Mouse (Mus musculus) CD4-positive, CD25-positive, alpha-beta regulatory T cell, adult 2 months (primary cell): Measurements from ENCODE around the gene Vmn1r235.
"Not testable (repeated sequence)": the region's sequence is repeated elsewhere in the genome, so short reads cannot be mapped to it uniquely, and the experiment has no call there.

Source experiments
- DNase-seq: peaks from one replicate; pipeline ENCODE4 v3.0.0-alpha.2; 2012; ENCODE audit warnings: low read depth, low spot score

The Vmn1r235 gene

DNA sequence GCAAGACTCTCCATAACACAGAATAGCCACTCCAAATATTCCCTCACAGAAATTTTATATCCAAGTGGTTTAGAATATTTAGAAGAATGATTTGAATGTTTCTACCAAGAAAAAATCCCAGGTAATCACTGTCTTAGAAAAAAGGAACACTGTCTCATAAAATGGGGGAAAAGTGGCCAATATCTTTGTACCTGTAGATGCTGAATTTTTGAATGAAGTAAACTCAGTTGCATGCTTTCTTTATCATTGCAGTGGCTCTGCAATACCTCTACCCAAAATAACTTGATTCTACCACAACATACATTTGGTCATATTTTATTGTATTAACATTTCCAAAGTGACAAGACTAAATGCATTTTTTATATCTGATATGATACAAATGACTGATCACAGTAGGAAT, at the start of gene Vmn1r235:
Gene Vmn1r235 (plus strand): TSS at position 301 of the 400 bp plus-strand sequence.
- no peak for DNase-seq

DNA sequence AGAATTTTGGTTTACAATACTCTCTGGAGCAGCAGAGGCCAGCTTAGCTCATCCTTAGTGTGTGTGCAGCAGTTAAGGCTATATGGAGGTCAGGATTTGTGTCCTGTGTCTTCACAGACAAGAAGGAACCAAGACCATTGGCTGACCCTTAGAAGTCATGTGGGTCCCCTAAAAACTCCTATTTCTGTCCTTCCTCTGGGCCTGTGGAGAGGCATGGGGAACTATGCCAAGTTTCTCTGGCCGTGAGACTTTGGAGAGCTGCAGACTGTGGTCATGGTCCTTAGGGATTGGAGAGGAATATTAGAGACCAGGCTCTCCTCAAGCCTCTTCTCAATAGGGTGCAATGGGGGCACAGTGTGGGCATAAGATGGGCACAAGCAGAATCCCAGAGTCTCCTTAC, 45.1 kb upstream of the Vmn1r235 start:
- not testable (repeated sequence) for DNase-seq

DNA sequence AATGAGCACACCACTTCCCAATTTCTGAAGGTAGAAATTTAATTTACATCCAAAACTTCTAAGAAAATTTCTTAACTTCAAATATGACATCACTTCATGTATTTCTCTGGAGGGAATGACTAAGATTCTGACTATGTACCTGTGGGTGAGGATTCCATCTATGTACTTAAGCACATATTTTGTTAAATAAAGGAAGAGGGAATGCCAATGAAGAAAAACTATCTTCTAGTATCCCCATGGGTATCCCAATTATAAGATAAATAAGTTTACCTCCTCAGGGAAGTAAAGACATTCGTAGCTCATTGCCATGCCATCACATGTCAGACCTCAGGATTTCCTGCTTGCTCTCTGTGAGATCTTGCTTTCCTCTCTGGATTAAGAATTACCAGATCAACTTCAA, 30.4 kb upstream of the Vmn1r235 start, which contains the start of gene Vmn1r234:
Gene Vmn1r234 (plus strand): TSS at position 301 of the 400 bp plus-strand sequence.
- DNase-seq = no peak

DNA sequence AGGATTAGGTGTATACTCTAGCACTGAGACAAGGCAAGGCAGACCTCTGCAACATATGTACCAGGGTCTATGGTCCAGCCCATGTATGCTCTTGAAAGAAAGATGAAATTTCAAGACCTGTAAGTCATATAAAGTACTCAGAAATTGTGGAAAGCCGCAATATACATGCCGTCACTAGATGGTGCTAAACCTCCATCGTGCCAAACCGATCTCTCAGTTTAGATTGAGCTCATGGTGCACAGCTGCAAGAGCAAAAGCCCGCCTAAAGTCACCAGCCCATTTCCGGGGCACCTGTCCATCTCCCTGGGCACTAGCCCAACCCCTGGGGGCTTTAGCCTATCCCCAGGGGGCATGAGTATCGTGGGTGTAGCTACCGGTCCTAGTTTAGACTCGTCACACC, 24.6 kb upstream of the Vmn1r235 start:
- DNase-seq = peak; percentile 81

DNA sequence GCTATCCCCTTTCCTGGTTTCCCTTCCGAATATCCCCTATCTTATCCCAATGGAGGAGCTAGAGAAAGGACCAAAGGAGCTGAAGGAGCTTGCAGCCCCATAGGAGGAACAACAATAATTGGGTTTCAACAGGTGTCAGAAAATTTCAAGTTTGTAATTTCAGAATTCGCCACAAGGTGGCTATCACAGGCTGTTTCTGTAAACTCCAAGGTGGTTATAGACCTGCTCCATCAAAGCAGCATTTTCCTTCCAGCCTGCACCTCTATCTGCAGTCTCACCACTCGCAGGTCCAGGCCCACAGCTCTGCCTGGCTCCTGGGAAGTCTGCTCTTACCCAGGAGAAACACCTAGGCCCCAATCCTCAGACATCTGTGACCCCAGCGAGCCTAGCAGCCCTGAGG, 15.9 kb downstream of the Vmn1r235 start:
- peak; percentile 83 for DNase-seq

DNA sequence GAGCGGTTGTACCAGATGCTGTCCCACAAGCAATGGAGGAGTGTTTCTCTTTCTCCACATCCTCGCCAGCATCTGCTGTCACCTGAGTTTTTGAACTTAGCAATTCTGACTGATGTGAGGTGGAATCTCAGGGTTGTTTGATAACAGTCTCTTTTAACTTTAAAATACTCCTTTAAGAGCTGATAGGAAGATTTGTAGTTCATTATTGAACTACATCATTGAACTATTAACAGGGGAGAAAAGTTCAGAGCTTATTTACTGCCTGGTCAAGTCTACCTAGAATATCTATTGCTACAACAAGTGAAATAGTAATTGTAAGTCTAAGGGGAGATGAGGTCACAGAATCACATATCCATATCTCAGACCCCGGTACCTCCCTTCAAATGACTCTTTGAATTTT, 26.4 kb downstream of the Vmn1r235 start, which contains the start of gene Vmn1r236:
Gene Vmn1r236 (plus strand): TSS at position 301 of the 400 bp plus-strand sequence.
- no peak for DNase-seq

DNA sequence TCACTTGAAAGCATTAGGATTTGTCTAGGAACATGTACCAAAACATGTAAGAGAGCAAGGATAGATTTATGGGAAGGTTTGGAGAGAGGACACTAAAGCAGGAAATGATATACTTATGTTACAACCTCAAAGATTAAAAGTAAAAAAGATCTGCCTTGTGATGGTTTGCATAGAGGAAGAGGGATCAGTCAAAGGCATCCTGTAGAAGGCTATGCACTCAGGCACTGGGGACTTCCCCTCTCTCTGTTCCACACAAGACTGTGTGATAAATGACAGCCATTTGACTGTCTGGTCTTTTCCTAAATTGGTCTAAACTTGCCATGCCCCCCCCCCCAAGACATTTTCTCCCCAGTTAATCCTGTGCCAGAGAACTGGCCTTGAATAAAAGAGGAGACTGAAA, 28.2 kb downstream of the Vmn1r235 start:
- peak; percentile 12 for DNase-seq

DNA sequence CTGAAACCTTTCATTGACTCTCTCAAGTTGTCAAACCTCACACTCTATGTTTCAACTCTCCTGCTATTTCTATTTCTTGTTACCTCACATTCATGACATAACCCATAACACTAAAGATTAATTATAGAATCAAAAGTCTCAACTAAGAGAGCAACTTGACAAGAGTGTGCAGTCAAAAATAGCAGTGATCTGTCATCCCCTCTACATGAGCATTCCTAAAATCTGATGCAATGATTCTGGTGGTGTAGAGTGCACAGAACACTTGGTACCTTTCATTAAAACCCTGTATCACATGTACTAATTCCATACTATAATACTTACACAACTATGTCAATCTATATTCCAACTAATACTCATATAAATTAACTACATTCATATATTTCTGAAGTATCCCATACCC, 33.5 kb downstream of the Vmn1r235 start:
- no peak for DNase-seq

DNA sequence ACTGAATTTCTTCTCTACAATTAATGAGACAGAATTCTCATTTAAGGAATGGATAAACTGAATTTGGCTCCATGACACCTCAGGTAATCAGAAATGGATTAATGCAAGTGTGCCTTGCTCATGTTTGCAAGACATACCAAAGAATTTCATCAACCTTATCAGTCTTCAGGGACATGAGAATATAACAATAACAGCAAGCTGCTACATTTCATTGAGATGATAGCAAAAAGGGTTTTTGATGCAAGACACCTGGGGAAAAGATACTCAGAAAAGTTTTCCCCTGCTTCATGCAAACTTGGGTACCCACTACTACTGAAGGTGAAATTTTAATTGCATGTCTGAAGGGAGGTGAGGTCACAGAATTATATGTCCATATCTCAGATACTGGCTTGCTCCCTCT, 55.4 kb downstream of the Vmn1r235 start, which contains the start of gene Vmn1r237:
Gene Vmn1r237 (plus strand): TSS at position 301 of the 400 bp plus-strand sequence.
- DNase-seq = no peak
